Mouse (Mus musculus): ENCODE data around the gene Taf1a.
"Not testable (repeated sequence)": the region's sequence is repeated elsewhere in the genome, so short reads cannot be mapped to it uniquely, and the experiment has no call there.

- not testable (repeated sequence) for TF ChIP-seq GATA1 (IDR thresholded peaks at IDR 0.05; ENCODE audit: borderline replicate concordance, low read length); CTCF (IDR thresholded peaks at IDR 0.05; ENCODE audit: low read depth, low read length)
Measured at GRCm38 (mm10) chr1:183379376-183379775, 9.4 kb upstream of the Taf1a start.
